Mouse (Mus musculus): ENCODE results near the gene Ankrd13d.
A peak's percentile ranks its signal among the peaks of the same experiment; 100 is the strongest.
"Not testable (repeated sequence)": the region's sequence is repeated elsewhere in the genome, so short reads cannot be mapped to it uniquely, and the experiment has no call there.

The Ankrd13d gene

GRCm38 (mm10) chr19:4264171-4264780 is 18.7 kb downstream of the Ankrd13d start:
- DNase-seq (ENCODE audit: low spot score in 2 of 2) = no peak

DNA sequence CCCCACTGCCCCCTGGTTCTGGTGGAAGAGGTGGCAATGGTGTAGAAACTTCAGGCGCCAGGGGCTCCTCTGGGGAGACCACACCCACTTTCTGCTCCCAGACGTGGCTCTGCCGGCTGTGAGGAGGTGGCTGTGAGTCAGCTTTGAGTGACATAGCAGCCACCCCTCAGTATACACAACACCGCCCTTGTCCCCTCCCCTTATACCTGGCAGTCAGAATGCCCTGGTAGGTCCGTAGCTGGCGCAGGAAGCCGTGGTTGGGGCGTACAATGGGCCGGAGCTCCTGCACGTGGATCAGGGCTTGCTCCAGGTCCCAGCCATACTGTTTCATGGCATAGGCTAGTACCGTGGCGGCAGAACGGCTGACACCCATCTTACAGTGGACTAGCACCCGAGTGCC is 19.2 kb downstream of the Ankrd13d start:
- DNase-seq (ENCODE audit: low spot score in 2 of 2) = no peak

- DNase-seq (ENCODE audit: low spot score in 2 of 2) = no peak
Observed at GRCm38 (mm10) chr19:4262756-4263155, 20.2 kb downstream of the Ankrd13d start.

DNA sequence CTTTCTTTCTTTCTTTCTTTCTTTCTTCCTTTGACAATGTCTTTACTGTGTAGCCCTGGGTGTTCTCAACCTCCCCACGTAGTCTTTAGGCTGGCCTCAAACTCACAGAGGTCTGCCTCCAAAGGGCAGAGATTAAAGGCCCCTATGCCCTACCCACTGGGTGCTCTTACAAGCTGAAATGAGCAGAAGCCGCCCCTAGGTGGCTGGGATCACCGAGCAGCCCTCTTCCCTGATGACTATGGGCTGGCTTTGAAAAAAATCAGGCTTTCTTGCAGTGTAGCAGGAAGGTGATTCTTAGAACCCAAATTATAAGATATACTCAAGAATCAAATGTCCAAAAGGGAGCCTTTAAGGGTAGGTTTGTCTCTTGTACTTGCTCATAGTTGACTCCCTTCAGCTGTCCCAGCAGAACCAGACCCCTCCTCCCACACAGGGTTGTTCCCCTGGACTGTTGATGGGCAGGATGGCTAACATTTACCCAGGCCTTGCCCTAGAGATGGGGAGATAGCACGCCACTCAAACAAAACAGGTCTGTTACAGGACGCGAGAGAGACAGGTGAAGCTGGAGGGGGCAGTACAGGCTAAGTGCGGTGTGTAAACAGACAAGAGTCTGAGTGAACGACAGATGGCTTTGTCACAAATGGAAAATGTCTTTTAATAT is 21.8 kb downstream of the Ankrd13d start:
- peak in 1 of 2 experiments; percentile 65 for DNase-seq (ENCODE audit: low spot score in 2 of 2)

- no peak for DNase-seq (ENCODE audit: low spot score in 2 of 2)
Observed at GRCm38 (mm10) chr19:4257897-4258252, 25.1 kb downstream of the Ankrd13d start.

DNA sequence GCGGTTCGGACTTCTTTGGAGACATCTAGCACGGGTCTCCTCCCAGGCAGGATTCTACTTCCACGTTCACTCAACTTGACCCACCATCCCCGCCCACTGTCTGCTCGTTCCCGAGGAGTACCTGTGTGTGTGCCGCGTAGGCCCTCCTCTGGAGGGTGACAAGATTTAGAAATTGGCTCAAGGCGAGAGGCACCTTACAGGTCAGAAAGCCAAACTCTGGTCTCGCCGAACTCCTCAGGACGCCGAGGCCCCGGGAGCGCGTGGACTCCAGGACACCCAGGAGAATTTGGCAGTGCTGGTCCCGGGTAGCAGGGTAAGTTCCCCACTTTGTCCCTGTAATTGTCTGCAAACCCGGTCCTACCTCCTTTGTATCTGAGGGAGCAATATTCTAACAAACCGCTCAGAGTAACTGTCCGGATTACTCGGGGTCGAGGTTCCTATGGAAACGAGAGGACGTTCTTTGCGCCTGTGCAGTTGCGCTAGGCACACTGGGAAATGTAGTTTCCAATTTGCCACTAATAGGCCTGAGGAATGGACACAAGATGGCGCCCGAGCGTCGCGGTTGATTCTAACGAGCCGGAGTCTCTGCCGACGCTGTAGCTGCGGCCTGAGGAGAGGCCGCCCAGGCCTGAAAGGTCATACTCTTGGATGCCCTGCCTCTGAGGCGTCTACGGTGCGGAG is 25.6 kb downstream of the Ankrd13d start:
- peak; percentile 81 to 85 for DNase-seq (ENCODE audit: low spot score in 2 of 2)

- DNase-seq (ENCODE audit: low spot score in 2 of 2) = no peak
Observed at GRCm38 (mm10) chr19:4255583-4256162, 27.3 kb downstream of the Ankrd13d start.

DNA sequence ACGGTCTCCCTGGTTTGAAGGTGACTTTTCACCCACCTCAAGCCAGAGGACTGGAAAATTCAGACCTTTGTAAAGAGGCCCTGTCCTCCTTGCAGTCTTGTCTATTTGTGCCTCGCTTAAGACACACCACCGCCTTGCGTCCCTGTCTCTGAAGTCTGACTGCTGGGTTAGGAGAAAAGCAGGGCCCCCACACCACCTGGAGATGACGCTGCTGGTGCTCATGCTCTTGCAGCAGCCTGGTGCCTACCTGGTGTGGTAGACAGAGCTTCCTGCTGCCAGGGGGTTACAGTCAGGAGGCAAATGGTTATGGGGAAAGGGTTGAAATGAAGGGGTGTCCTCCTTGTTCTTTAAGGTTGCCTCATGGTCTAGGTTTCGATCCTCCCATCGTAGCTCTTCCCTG is 28.7 kb downstream of the Ankrd13d start:
- DNase-seq (ENCODE audit: low spot score in 2 of 2) = no peak

GRCm38 (mm10) chr19:4248683-4249082 is 34.3 kb downstream of the Ankrd13d start:
- DNase-seq (ENCODE audit: low spot score in 2 of 2) = not testable (repeated sequence)

- no peak for DNase-seq (ENCODE audit: low spot score in 2 of 2)
Observed at GRCm38 (mm10) chr19:4247010-4247409, 35.9 kb downstream of the Ankrd13d start.

GRCm38 (mm10) chr19:4244775-4245174 is 38.2 kb downstream of the Ankrd13d start:
- DNase-seq (ENCODE audit: low spot score in 2 of 2) = no peak

- DNase-seq (ENCODE audit: low spot score in 2 of 2) = no peak
Observed at GRCm38 (mm10) chr19:4242416-4242815, 40.5 kb downstream of the Ankrd13d start.

GRCm38 (mm10) chr19:4240247-4240668 is 42.7 kb downstream of the Ankrd13d start:
- DNase-seq (ENCODE audit: low spot score in 2 of 2) = no peak

DNA sequence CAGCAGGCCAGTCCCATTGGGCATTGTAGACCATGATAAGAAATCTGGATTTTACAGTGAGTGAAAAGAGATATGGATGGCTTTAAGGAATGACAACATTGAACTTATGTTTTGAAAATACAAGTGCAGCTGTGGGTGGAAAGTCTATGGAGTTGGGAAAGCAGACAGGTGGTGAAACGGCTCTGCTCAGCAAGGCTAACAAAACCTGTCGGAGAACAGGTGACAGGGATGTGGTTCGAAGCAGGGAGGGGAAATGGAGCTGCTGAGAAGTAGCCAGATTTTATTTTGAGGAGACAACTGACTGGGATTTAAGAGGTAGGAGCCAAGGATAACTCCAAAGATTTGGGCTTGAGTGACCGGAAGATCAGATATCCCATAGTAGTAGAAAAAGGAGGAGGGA is 48.4 kb downstream of the Ankrd13d start:
- DNase-seq (ENCODE audit: low spot score in 2 of 2) = no peak

DNA sequence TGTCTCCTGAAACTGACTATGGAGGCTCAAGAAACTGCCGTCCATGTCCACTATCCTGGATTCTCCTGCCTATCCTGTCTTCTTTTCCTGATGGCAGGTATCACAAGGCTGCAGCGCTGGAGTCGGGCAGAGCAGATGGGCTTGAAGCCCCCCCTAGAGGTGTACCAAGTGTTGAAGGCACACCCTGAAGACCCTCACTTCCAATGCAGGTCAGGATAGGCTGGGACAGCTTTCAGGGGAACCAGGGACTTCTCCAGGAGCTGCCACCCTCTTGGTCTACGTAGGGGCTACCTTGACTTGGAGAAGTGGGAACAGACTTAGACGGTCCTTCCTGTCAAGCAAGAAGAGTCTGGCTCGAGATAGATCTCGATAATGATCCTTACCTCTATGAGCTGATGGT is 50.3 kb downstream of the Ankrd13d start:
- no peak for DNase-seq (ENCODE audit: low spot score in 2 of 2)

GRCm38 (mm10) chr19:4232186-4232572 is 50.8 kb downstream of the Ankrd13d start:
- DNase-seq (ENCODE audit: low spot score in 2 of 2) = no peak

GRCm38 (mm10) chr19:4231253-4232185 is 51.4 kb downstream of the Ankrd13d start, which contains the start of gene Pold4:
TSS of gene Pold4 (plus strand) at chr19:4231899.
- peak; percentile 90 to 96 for DNase-seq (ENCODE audit: low spot score in 2 of 2)

DNA sequence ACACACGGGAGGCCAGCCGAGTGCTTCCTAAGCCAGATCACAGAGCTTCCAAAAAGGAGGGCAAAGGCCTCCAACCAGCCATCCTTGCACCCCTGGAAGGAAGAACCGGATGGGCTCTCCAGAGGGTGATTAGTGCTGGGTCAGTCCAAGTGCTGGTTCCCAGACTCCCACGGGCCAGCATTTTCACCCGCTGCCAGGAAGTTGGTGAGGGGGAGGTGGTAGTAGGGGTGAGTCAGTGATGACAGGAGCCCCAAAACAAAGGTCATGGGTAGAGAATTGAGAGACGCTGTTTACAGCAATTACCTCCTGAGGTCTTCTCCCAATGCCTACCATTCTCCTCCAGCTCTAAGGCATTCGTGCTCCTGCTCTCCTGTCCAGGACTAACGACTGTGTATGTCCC is 52.5 kb downstream of the Ankrd13d start:
- no peak for DNase-seq (ENCODE audit: low spot score in 2 of 2)

GRCm38 (mm10) chr19:4229451-4230076 is 53.4 kb downstream of the Ankrd13d start:
- DNase-seq (ENCODE audit: low spot score in 2 of 2) = no peak

DNA sequence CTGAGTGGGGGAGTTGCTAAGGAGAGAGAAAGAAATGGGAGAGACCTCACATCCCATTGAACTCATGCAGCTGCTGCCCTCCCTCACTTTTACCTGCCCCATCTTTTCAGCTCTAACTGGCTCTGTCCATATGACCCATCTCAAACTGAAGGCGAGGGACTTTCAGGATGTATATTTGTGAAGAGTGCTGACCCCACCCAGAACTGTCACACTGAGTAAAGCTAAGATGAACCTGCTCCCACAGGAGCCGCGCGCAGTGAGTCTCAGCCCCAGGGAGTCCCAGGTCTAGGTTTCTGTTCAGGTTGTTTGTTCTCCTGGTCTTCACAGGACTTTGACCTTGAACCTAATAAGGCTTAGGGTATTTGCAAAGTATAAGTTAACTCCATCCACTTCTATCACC is 54.0 kb downstream of the Ankrd13d start:
- DNase-seq (ENCODE audit: low spot score in 2 of 2) = no peak
